Mouse (Mus musculus) olfactory bulb, adult 2 months (tissue): ENCODE data around the gene Psmg4.

ENCODE experiments used
- CTCF ChIP-seq: fragments of 200-500 bp; IDR thresholded peaks from 2 replicates; pipeline ENCODE4 v1.5.1; 2012; ENCODE audit warnings: low read depth, mild to moderate bottlenecking, low read length, moderate library complexity; ENCODE audit not compliant: insufficient read depth
- POLR2A ChIP-seq: fragments of 200-500 bp; IDR thresholded peaks from 2 replicates; pipeline ENCODE4 v1.6.1; 2012; ENCODE audit warnings: mild to moderate bottlenecking, low read depth, low read length, moderate library complexity; ENCODE audit not compliant: insufficient read depth

DNA sequence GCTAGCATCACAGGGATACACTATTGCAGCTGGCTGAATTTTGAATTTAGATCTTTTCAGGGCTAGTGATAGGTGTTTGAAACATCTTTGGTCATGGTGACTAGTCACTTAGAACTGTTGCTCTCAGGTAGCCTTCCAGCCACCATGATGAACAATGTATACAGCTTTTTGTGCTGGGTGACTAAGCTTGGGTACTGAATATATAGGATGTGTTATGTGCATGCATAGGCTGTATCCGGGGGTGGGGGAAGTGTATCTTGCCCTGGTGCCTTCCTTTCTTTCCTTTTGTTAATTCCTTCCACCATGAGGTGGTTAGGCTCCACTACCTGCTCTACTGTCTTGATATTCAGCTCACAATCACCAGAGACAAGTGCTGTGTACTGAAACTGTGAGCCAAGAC, 11.3 kb upstream of the Psmg4 start:
- no peak for TF ChIP-seq POLR2A
- TF ChIP-seq CTCF: no peak
